Mouse (Mus musculus) lung, postnatal 0 days (tissue): Measurements from ENCODE around the gene Fam219a.

Experiments
- CTCF ChIP-seq: IDR thresholded peaks from 2 replicates; pipeline ENCODE4 v1.5.1; 2016; ENCODE audit warnings: antibody characterized with exemption, mild to moderate bottlenecking
- EP300 ChIP-seq: IDR thresholded peaks from 2 replicates; pipeline ENCODE4 v1.6.1; 2016; ENCODE audit warnings: antibody characterized with exemption, mild to moderate bottlenecking, control low read depth

GRCm38 (mm10) chr4:41524829-41525228 is 44.5 kb downstream of the Fam219a start:
- TF ChIP-seq CTCF (no peak), EP300 (no peak)
